Mouse (Mus musculus): ENCODE data around the gene Col4a2. TPM values are rescaled to one million over a fixed set of nuclear protein-coding genes. Genes with fewer than 3 reads are reported as not detected.

Col4a2 gene
- total RNA-seq, 2 experiments from 2014 or later = 131 to 150 TPM

DNA sequence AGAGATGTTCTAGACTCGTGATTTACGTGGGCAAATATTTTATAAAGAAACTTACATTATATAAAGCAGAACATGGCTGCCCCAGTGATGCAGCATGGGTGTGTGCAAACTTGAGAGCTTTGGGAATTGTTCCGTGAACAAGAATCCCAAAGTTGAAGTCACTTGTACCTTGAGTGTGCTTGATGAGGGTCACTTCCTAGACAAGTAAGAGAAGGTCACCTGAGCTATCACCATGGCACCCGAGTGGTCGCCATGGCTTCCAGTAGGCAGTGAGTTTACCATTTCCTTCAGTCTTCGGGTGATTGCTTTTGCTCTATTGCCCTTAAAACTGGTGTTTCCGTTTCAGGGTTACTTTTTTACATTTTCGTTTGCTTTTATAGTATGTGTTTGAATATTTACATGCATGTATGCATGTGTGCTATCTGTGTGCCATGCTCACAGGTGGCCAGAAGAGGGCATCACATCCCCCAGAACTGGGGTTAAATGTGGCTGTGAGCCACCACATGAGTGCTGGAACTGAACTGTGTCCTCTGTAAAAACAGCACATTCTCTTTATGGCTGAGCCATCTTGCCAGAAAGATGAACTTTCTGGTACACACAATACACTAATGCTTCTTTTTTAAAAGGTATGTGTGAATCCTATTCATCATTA, 42.3 kb downstream of the Col4a2 start:
- DNase-seq (ENCODE audit: low spot score in 2 of 2) = no peak

- DNase-seq (ENCODE audit: low spot score in 2 of 2) = no peak
Measured at GRCm38 (mm10) chr8:11355900-11356299, 43.3 kb downstream of the Col4a2 start.

GRCm38 (mm10) chr8:11356776-11357175, 44.2 kb downstream of the Col4a2 start:
- DNase-seq (ENCODE audit: low spot score in 2 of 2) = no peak

- DNase-seq (ENCODE audit: low spot score in 2 of 2) = no peak
Measured at GRCm38 (mm10) chr8:11357921-11358436, 45.4 kb downstream of the Col4a2 start.

- no peak for DNase-seq (ENCODE audit: low spot score in 2 of 2)
Measured at GRCm38 (mm10) chr8:11359846-11360245, 47.2 kb downstream of the Col4a2 start.

DNA sequence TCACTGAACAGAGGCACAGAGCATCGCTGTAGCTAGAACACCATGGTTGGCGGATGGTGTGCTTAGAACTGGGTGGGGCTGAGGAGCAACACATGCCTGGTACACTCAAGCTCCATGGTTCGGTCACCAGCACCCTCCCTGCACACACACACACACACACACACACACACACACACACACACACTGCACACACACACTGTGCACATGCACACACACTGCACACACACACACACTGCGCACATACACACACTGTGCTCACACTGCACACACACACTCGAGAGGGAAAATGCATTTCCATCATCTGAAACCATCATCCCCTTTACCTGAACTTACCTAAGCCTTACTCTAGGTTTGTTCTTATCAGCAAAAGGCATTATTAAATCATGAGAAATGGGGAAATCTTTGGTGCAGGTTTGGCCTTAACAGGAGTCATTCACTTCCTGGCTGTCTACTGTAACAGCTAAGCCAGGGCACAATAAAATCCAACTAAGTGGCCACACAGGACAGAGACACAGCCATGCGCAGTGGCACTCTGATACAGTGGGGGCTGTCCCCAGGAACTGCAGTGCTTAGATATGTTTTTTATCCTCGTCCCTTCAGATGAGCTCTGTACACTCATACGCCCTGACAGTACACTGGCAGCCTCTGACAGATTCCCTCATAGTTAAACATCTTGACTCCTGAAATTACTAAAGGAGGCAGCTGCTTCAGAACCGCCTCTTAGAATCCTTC, 49.1 kb downstream of the Col4a2 start:
- no peak for DNase-seq (ENCODE audit: low spot score in 2 of 2)

GRCm38 (mm10) chr8:11362278-11363214, 49.9 kb downstream of the Col4a2 start:
- no peak for DNase-seq (ENCODE audit: low spot score in 2 of 2)

- DNase-seq (ENCODE audit: low spot score in 2 of 2) = no peak
Measured at GRCm38 (mm10) chr8:11363340-11364126, 50.9 kb downstream of the Col4a2 start.

DNA sequence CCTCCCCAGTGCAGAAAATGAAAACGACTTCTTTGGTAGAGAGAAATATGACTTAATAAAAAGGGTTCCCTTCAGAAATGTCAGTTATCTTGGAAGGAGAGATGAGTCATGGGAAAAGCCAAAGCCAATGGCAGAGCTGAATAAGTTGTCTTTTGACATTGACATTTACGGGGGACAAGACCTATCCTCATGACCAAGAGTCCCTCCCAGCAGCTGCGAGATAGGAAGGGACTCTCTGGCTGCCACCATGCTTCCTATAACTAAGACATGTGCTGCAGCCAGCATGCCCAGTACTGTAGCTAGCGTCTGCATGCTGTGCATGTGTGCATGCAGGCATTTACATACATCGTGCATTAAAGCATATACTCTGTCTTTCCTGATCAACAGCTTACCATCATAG, 53.6 kb downstream of the Col4a2 start:
- DNase-seq (ENCODE audit: low spot score in 2 of 2) = no peak

GRCm38 (mm10) chr8:11366741-11367140, 54.1 kb downstream of the Col4a2 start:
- DNase-seq (ENCODE audit: low spot score in 2 of 2) = no peak

DNA sequence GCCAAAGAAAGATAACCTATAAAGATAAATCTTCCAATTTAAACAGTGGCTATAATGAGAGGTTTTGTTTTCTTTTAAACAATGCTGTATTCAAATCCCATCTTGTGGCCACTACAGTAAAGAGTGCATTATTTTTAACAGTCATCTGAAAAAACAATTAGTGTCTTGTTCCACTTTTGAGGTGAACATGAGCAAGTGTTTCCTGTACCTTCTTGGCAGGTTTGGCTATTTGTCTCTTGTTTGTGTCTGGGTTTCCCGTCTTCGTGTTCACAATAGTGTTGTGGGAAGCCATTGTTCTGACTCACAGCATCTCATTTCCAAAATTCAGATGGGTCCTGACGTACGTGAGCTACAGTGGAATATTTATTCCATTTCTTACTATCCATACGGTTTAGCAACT, 55.1 kb downstream of the Col4a2 start:
- DNase-seq (ENCODE audit: low spot score in 2 of 2) = no peak

- DNase-seq (ENCODE audit: low spot score in 2 of 2) = no peak
Measured at GRCm38 (mm10) chr8:11369526-11370203, 57.1 kb downstream of the Col4a2 start.

GRCm38 (mm10) chr8:11371347-11371746, 58.7 kb downstream of the Col4a2 start:
- DNase-seq (ENCODE audit: low spot score in 2 of 2) = no peak

GRCm38 (mm10) chr8:11372080-11372479, 59.5 kb downstream of the Col4a2 start:
- no peak for DNase-seq (ENCODE audit: low spot score in 2 of 2)

GRCm38 (mm10) chr8:11373643-11374325, 61.2 kb downstream of the Col4a2 start:
- DNase-seq (ENCODE audit: low spot score in 2 of 2) = no peak

- DNase-seq (ENCODE audit: low spot score in 2 of 2) = no peak
Measured at GRCm38 (mm10) chr8:11374326-11375076, 61.9 kb downstream of the Col4a2 start.

DNA sequence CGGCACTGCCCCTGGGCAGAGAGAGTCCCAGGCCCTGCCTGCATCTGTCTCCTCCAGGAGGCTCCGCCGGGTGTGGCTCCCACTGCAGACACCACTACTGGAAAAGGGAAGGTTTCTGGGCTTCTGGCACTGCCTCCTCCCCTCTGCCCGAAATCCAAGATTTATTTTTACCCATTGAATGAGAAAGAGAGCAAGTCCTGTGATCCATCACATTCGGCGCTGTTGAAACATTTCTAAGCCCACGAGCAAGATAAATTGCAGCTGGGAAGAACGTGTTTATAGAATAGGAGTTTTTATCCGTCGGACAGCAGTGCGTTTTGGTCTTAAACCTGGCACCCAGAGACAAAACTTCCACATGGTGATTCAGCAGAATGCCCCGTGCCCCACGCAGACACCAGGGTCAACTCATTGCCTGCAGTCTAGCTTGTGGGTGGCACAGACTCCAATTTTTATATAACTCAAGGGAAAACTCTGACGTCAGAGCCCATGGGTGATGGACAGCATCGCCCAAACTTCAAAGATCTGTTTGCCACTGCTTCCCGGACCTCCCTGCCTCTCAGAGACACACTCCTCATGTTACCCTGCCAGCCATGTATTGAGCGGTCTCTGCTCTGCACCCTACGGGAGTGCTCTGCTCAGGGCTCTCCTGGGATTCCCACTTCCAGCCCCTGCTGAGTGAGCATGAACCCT, 63.3 kb downstream of the Col4a2 start:
- DNase-seq (ENCODE audit: low spot score in 2 of 2) = peak in 1 of 2 experiments; percentile 47

Data from adrenal gland, adult 18-20 months (tissue).